Mouse (Mus musculus) layer of hippocampus, postnatal 25 days (tissue): ENCODE results near the gene Pcp2. TPM values are rescaled to one million over a fixed set of nuclear protein-coding genes. Genes with fewer than 3 reads are reported as not detected.
A peak's percentile ranks its signal among the peaks of the same experiment; 100 is the strongest.

ENCODE experiments used
- DNase-seq, 2 experiments: peaks; one replicate each; pipeline ENCODE4 v3.0.0; 2022; ENCODE audit warnings: mixed read lengths in 2 of 2, low spot score in 1 of 2; ENCODE audit errors: extremely low spot score in 1 of 2
- total RNA-seq, 2 experiments: library from RNA; stranded (reverse); gene quantifications; 2 replicates each; pipeline ENCODE4 v1.2.3; 2021

The Pcp2 gene
- under 1 TPM in 1 of 2 experiments, not detected in 1; 0.66 TPM for total RNA-seq

DNA sequence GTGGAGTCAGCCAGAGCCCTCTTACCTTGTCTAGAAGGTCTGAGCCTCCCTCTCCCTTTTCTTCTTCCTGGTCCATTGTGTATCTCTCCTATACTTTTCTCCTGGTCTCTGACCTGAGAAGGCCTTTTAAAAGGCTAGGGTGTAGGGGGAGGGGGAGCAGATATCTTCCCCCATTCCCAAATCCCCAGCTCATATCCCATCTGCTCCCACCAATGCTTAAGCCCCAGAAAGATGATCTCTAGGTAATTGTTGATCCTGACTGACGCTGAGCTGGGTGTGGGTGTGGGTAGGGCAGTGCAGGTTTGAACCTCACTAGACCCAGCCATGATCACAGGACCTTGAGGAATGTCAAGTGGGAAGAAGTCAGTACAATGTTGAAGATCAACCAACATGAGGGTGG lies at the start of gene Pcp2:
Pcp2 (minus strand) TSS at position 101 of the 400 bp plus-strand sequence.
- DNase-seq = no peak

DNA sequence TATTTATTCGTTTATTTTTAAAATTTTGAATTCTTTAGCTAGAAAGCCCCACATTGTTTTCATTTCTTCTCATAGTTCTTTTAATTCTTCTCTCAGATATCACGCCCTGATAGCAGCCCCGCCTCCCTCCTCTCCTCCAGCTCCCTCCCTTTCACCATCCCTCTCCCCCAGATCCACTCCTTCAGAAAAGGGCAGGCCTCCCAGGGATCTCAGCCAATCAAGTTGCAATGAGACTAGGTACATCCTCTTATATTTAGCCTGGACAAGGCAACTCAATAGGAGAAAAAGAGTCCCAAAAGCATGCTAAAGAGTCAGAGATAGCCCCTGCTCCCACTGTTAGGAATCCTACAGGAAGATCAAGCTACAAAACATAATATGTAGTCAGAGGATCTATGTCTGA lies 49.3 kb upstream of the Pcp2 start:
- no peak for DNase-seq

DNA sequence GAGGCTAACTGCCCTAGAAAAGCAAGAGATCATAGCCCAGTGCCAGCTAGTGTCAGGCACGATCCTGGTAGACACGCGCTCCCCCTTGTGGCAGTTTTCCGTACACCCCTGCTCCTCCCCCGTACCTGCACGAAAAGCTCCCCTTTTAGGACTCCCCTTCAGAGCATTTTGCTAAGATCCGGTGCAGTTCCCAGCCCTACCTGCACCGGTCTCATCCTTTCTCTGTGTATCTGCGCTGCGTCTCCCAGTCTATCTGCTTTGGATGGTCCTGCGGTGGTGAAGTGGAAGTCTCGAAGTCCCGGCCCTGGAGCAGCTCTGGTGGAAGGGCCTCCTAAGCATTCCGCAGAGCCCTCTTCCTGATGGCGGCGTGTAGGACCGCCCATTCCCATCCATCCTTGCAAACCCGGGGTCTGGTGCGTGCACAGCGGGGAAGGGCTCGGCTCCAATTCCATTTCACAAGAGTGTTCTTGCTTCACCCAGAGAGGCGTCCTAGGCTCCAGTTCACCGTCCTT lies 46.7 kb upstream of the Pcp2 start, which contains the start of gene Fcor:
Fcor (minus strand) TSS at position 383 of the 512 bp plus-strand sequence.
- peak; percentile 90 to 96 for DNase-seq

- DNase-seq = no peak
Measured at GRCm38 (mm10) chr8:3670388-3670787, 45.0 kb upstream of the Pcp2 start.

DNA sequence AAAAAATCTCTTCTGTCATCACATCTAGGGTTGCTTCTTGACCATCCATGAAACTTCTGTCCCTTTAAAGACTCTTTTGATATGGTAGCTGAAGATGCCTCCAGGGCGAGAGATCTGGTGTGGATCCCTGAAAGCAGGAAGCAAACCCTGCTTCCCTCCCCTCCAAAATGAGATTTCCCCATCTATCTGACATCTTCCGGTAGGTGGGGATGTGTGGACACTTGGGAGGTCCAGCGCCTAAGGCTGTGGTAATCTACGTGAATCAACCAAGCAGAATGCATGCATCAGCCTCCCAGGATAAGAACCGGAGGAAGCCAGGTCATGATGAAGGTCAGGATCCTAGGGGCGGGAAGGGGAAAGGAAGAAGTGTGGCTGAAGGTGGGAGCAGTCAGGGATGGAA lies 40.2 kb upstream of the Pcp2 start, which contains the start of gene Mcemp1:
Mcemp1 (plus strand) TSS at position 248 of the 400 bp plus-strand sequence.
- no peak for DNase-seq

GRCm38 (mm10) chr8:3664405-3664804 lies 39.1 kb upstream of the Pcp2 start:
- no peak for DNase-seq

GRCm38 (mm10) chr8:3660889-3661288 lies 35.5 kb upstream of the Pcp2 start:
- DNase-seq = no peak

GRCm38 (mm10) chr8:3656725-3657381 lies 31.5 kb upstream of the Pcp2 start:
- DNase-seq = no peak

DNA sequence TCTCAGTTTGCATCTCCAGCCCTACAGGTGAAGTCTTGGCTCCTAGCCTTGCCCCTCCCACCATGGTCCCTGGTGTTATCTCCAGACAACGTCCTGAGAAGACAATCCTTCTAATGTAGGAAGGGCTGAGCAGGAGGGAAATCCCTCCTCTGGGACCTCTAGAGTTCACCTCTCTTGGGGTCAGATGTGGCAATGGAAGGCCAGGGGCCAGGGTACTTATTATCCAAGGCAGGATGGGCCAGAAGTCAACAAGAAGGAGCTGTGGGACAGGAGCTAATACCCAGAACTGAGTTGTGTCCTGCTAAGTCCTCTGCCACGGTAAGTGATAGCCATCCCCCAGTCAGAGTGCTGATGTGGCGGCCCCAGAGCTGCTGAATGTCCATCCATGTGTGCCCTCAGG lies 30.2 kb upstream of the Pcp2 start, which contains the start of gene Retn:
Retn (plus strand) TSS at position 245 of the 400 bp plus-strand sequence.
- no peak for DNase-seq

DNA sequence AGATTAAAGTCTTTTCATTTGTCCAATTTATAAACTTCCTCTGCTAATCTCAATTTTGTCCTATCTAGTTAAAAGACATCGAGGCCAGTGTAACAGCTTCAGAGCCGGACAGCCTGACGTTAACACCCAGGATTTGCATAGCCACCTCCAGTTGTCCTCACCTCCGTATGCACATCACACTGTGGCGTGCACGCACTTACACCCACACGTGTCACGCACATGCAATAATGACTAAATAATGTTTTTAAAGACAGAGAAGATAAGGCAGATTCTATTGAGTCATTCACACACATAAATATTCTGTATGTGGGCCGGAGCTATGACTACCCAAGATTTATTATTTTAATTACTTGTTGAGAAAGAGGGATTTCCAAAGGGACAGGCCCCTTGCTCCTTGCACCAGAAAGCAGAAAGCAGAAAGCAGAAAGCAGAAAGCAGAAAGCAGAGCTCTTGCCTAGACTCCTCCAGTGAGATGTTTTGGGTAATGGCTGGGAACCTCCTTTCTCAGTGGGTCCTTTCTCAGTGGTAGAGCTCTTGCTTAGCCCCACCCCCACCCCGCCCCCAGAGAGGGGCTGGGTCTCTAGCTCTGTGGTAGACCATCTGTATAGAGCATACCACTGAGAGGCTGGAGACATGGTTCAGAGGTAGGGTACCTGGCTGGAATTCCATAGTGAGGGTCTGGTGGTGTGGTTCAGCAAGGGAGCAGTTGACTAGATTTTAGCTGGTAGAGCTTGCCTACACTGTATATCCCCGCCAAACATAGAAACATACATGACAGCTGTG lies 29.6 kb upstream of the Pcp2 start:
- no peak for DNase-seq

- DNase-seq = no peak
Measured at GRCm38 (mm10) chr8:3652845-3653244, 27.5 kb upstream of the Pcp2 start.

GRCm38 (mm10) chr8:3648990-3649389 lies 23.6 kb upstream of the Pcp2 start:
- no peak for DNase-seq

DNA sequence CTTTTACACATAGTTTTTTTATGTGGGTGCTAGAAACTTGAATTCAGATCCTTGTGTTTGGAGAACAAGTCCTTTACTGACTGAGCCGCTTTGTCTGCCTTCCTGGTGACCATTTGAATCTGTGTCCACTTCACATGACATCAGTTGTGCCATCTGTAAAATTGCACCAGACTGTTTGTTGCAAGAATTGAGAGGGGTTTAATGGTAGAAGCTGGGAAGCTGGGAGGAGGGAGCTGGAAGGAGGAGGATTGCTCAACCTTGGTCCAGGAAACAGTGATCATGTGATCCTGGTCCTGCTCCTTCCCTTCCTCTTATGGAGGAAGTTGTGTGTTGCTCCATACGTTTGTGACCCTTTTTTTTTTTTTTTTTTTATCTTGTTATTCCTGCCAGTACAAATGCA lies 22.9 kb upstream of the Pcp2 start:
- DNase-seq = no peak

DNA sequence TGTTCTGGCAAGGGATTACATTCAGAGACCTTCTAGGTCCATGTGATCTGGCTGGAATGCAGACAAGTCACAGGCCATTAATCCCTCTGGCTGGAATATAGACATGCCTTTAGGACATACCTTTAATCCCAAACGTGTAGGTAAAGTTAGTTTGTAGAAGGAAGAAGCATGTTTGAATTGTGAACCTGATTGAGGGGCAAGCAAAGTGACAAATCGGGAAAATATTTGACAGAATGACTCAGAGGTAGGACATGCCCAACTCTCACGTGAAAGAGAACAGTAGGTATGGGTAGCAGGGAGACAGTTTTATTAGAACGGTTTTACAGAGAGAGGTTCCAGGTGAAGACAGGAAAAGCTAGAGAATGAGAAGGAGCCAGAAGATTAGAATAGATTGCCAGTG lies 22.2 kb upstream of the Pcp2 start:
- DNase-seq = no peak

DNA sequence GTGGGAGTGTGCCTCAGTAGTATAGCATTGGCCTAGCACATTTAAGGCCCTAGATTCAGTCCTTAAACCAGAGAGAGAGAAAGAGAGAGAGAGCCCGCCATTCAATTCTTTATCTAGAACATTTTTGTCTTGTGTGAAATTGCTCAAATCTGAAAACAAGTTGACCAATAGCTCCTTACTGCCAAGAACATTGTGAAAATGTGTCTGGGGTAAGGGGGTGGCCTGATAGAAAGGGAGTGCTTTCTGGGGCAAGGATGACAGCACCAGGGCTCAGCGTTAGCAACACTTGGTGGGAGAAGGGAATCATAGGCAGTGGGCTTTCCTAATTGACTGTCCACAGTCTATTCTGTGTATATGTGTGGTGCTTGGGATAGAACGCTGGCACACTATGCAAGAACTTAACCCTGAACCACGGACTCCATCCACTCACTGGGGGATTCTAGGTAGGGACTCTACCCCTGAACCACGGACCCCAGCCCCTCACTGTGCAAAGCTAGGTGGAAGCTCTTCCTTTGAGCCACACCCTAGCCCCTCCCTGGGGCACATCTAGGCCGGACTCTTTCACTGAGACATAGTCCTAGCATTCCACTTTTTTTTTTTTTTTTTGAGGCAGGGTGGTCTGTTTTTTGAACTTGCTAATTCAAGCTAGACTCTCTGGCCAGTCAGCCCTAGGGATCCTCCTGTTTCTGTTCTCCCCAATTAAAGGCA lies 21.6 kb upstream of the Pcp2 start:
- no peak for DNase-seq

GRCm38 (mm10) chr8:3645804-3646203 lies 20.5 kb upstream of the Pcp2 start:
- no peak for DNase-seq

- DNase-seq = no peak
Measured at GRCm38 (mm10) chr8:3631478-3631875, 6.1 kb upstream of the Pcp2 start.

DNA sequence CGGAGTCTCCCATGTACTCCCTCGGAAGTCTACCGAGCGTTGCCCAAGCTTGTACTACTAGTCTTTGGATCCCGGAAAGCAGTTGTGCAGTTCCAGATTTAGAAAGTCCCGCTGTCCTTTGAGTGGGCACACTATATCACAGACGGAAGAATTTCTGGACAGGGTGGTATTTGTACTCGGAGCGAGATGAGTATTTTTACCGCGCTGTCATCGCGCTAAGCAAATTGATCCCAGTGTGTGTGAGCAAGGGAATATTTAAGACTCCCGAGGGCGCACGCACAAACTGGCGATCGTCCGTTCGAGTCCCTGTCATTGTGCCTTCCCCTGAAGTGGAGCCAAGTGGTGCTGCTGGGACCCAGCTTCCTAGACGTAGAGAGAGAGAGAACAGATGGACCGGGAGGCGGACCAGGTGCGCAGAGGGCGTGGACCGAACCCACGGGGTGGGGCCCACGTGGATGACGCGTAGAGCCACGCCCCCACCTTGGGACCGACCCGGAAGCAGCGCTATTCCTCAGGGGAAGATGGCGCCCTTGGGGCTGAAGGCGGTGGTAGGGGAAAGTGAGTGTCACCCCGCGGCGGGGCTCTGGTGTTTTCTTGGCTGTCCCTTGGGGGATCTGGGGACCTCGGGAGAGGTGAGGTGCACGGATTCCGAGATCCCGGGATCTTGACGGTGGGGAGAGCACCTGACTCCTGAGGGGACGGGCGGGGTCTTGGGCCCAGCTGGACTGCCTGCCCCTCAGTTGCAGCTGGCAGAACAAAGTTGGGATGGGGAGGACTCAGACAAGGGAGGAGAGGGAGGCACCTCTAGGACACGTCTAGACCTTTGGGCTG lies 5.5 kb upstream of the Pcp2 start, which contains the start of gene Stxbp2:
Stxbp2 (plus strand) TSS at position 309 of the 831 bp plus-strand sequence.
- peak; percentile 56 to 58 for DNase-seq

DNA sequence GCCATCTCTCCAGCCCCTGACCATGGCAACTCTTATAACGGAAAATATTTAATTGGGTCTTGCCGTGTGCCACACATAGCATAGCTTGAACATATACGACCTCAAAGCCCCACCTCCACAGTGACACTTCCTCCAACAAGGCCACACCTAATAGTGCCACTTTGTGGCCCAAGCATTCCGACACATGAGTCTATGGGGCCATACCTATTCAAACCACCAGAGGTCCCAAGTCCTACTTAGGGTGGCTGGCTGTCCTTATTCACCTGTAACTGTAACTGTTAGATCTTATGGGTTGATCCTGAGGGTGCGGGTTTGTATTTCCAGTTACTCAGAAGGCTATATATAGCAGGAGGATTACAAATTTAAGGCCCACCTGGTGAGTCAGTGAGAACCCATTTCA lies 2.7 kb upstream of the Pcp2 start:
- no peak for DNase-seq

DNA sequence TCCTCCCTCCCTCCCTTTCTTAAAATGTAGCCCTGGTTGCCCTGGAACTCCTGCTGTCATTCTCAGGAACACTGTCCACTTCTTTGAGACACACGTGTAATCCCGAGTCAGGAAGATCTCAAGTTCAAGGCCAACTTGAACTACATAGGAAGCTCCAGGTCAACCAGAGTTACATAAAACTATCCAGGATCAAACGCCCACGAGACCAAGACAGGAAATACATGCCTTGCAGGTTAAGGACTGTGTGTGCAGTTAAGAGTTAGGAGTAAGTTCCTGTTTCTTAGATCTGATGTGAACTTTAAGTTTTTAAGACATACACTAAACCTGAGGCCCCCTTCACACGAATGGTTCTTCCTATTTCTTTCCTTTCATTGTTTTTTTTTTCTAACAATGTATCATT lies 1.6 kb upstream of the Pcp2 start:
- DNase-seq = no peak
